Mouse (Mus musculus): Measurements from ENCODE around the gene Pdgfb. TPM values are rescaled to one million over a fixed set of nuclear protein-coding genes. Genes with fewer than 3 reads are reported as not detected.

Pdgfb gene
- total and polyA plus RNA-seq, 3 experiments = 0.23 to 0.72 TPM; not detected in 1

DNA sequence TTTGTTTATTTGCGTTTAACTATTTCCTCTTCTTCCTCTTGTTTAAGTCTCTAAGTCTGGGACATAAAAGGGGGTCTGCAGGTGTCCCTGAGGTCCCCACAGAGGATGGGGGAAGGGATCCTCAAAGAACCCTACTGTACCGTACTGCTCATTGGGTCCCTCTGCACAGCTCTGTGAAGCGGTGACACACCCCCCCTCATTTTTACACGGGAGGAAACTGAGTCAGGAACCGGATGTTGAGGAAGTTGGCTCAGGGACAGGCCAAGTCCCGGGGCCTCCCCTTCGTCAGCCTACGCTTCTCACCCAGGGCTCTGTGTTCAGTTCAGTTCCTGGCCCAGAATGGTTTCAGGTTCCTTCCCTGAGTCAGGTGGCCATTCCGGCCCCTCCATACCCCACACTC is 37.0 kb upstream of the Pdgfb start:
- peaks cover 0 to 16% of the 10 kb centered on the region in 2 experiments; a peak in 2 of 4 replicates for H3K36me3 ChIP-seq (ENCODE audit: control insufficient read depth in 1 of 2, insufficient read depth in 2 of 2, low read length in 2 of 2)
- no peak overlapping the region for H3K9ac ChIP-seq (ENCODE audit: control insufficient read depth, low read depth, low read length, poor library complexity, severe bottlenecking)
- H3K27me3 ChIP-seq (ENCODE audit: control insufficient read depth in 1 of 2, insufficient read depth in 2 of 2, low read length in 2 of 2) = no peaks in the 10 kb centered on the region
- TF ChIP-seq MAFK (IDR thresholded peaks at IDR 0.05; ENCODE audit: borderline replicate concordance, low read depth, low read length) (no peak), ZMIZ1 (IDR thresholded peaks at IDR 0.05; ENCODE audit: low read depth, low read length) (no peak), GATA1 (IDR thresholded peaks at IDR 0.05; ENCODE audit: low read depth, low read length) (no peak), MEF2A (IDR thresholded peaks at IDR 0.05; ENCODE audit: extremely low read depth, insufficient replicate concordance, low read depth, low read length, poor library complexity, severe bottlenecking) (no peak), TCF12 (IDR thresholded peaks at IDR 0.05; ENCODE audit: low read depth, low read length) (no peak), USF1 (IDR thresholded peaks at IDR 0.05; ENCODE audit: low read depth, low read length) (no peak), KAT2A (conservative IDR thresholded peaks at IDR 0.05; ENCODE audit: low read depth, low read length) (no peak), JUND (IDR thresholded peaks at IDR 0.05; ENCODE audit: low read depth, low read length) (no peak), POLR2AphosphoS5 (IDR thresholded peaks at IDR 0.05; ENCODE audit: borderline replicate concordance, low read depth, low read length) (no peak), ETS1 (IDR thresholded peaks at IDR 0.05; ENCODE audit: low read depth, low read length) (no peak), MXI1 (IDR thresholded peaks at IDR 0.05; ENCODE audit: low read depth, low read length) (no peak)
- H3K27ac ChIP-seq (ENCODE audit: control insufficient read depth, low read depth, low read length) = no peak overlapping the region
- H3K79me2 ChIP-seq (ENCODE audit: control insufficient read depth, insufficient read depth, low read length, poor library complexity) = no peaks in the 10 kb centered on the region
- H3K4me1 ChIP-seq (ENCODE audit: control insufficient read depth in 1 of 2, insufficient read depth in 2 of 2, low read length in 2 of 2) = peaks cover 10 to 21% of the 10 kb centered on the region in 2 experiments
- no peaks in the 10 kb centered on the region for H3K9me3 ChIP-seq (replicated peaks; ENCODE audit: insufficient read depth, low read length)
- no peak for DNase-seq (ENCODE audit: low read depth, low spot score)
- H3K4me3 ChIP-seq (ENCODE audit: control insufficient read depth in 1 of 2, insufficient read depth in 1 of 2, low read depth in 2 of 2, low read length in 2 of 2) = no peak overlapping the region

DNA sequence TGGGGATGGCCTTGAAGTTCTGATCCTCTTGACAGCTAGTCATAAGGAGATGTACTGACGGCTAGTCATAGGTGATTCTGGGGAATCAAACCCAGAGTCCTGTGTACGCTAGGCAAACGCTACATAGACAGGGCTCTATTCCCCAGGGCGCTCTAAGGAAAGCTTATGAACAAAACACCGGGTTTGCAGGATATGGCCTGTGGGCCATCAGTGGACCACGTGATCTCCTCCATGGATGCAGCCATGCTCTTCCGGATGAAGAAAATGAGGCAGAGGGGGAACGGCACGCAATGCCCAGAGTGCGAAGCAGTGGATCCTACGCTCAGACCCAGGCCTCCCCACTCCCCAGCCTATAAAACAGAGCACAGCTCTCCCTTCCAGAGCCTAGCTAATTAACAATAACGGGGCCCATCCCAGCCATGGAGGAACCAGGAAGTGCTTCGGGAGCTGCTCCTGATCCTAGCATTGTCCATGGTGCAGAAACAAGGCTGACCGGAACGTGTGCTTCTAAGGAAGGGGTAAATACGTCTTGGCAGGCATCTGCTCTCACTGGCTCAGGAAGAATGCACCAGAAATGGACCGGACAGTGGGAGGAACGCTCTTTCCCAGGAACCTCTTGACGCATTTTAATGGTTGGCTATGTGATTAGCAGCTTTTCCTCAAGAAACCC is 36.5 kb upstream of the Pdgfb start:
- no peak for DNase-seq (ENCODE audit: low read depth, low spot score)
- Histone ChIP-seq H3K9ac (ENCODE audit: control insufficient read depth, low read depth, low read length, poor library complexity, severe bottlenecking) (no peak overlapping the region), H3K9me3 (replicated peaks; ENCODE audit: insufficient read depth, low read length) (no peaks in the 10 kb centered on the region), H3K4me3 (ENCODE audit: control insufficient read depth in 1 of 2, insufficient read depth in 1 of 2, low read depth in 2 of 2, low read length in 2 of 2) (no peak overlapping the region), H3K4me1 (ENCODE audit: control insufficient read depth in 1 of 2, insufficient read depth in 2 of 2, low read length in 2 of 2) (peaks cover 10 to 21% of the 10 kb centered on the region in 2 experiments), H3K36me3 (ENCODE audit: control insufficient read depth in 1 of 2, insufficient read depth in 2 of 2, low read length in 2 of 2) (peaks cover 0 to 16% of the 10 kb centered on the region in 2 experiments; a peak in 2 of 4 replicates), H3K79me2 (ENCODE audit: control insufficient read depth, insufficient read depth, low read length, poor library complexity) (no peaks in the 10 kb centered on the region), H3K27me3 (ENCODE audit: control insufficient read depth in 1 of 2, insufficient read depth in 2 of 2, low read length in 2 of 2) (no peaks in the 10 kb centered on the region), H3K27ac (ENCODE audit: control insufficient read depth, low read depth, low read length) (no peak overlapping the region)
- TF ChIP-seq CHD1 (IDR thresholded peaks at IDR 0.05; ENCODE audit: low read depth, low read length) (no peak), USF1 (IDR thresholded peaks at IDR 0.05; ENCODE audit: low read depth, low read length) (no peak), MXI1 (IDR thresholded peaks at IDR 0.05; ENCODE audit: low read depth, low read length) (no peak), HCFC1 (IDR thresholded peaks at IDR 0.05; ENCODE audit: low read depth, low read length) (no peak), GABPA (IDR thresholded peaks at IDR 0.05; ENCODE audit: low read depth, low read length) (no peak), ZNF384 (IDR thresholded peaks at IDR 0.05; ENCODE audit: low read depth, low read length) (no peak), MYC (IDR thresholded peaks at IDR 0.05; ENCODE audit: low read depth, low read length) (no peak), BHLHE40 (IDR thresholded peaks at IDR 0.05; ENCODE audit: borderline replicate concordance, low read depth, low read length) (no peak), MEF2A (IDR thresholded peaks at IDR 0.05; ENCODE audit: extremely low read depth, insufficient replicate concordance, low read depth, low read length, poor library complexity, severe bottlenecking) (no peak)

Data from MEL (cell line).